Mouse (Mus musculus) adrenal gland, postnatal 25 days (tissue): ENCODE measurements around the gene Gpr141. TPM values are rescaled to one million over a fixed set of nuclear protein-coding genes. Genes with fewer than 3 reads are reported as not detected.
"Not testable (repeated sequence)": the region's sequence is repeated elsewhere in the genome, so short reads cannot be mapped to it uniquely, and the experiment has no call there.

Experiments used
- DNase-seq: peaks from one replicate; pipeline ENCODE4 v3.0.0; 2021; ENCODE audit warnings: mixed read lengths
- long read RNA-seq: library from polyadenylated mRNA; stranded (forward); transcript quantifications from one replicate; pipeline ENCODE4 v2.0.0, GENCODE M21; 2021
- total RNA-seq: library from RNA; stranded (reverse); gene quantifications from 2 replicates; pipeline ENCODE4 v1.2.3, GENCODE M21; 2021

Gene Gpr141
- total RNA-seq, result 0.24 TPM in 1 of 2 replicates, not detected in the other
- long read RNA-seq, result 0 reads

- no peak for DNase-seq
Observed at GRCm38 (mm10) chr13:19824071-19824470, at the start of gene Gpr141. Gpr141 (minus strand) TSS chr13:19824257.

GRCm38 (mm10) chr13:19864241-19864640 is 40.2 kb upstream of the Gpr141 start:
- no peak for DNase-seq

GRCm38 (mm10) chr13:19854629-19855333 is 30.7 kb upstream of the Gpr141 start:
- DNase-seq, result no peak

GRCm38 (mm10) chr13:19854049-19854448 is 30.0 kb upstream of the Gpr141 start:
- DNase-seq, result no peak

GRCm38 (mm10) chr13:19843448-19843847 is 19.4 kb upstream of the Gpr141 start:
- no peak for DNase-seq

GRCm38 (mm10) chr13:19842707-19843106 is 18.6 kb upstream of the Gpr141 start:
- no peak for DNase-seq

- no peak for DNase-seq
Observed at GRCm38 (mm10) chr13:19841615-19842014, 17.6 kb upstream of the Gpr141 start.

- no peak for DNase-seq
Observed at GRCm38 (mm10) chr13:19840206-19840605, 16.1 kb upstream of the Gpr141 start.

- no peak for DNase-seq
Observed at GRCm38 (mm10) chr13:19830560-19830959, 6.5 kb upstream of the Gpr141 start.

- DNase-seq, result no peak
Observed at GRCm38 (mm10) chr13:19828095-19828494, 4.0 kb upstream of the Gpr141 start.

GRCm38 (mm10) chr13:19821639-19822038 is 2.4 kb downstream of the Gpr141 start:
- DNase-seq, result no peak

- no peak for DNase-seq
Observed at GRCm38 (mm10) chr13:19819926-19820325, 4.1 kb downstream of the Gpr141 start.

- no peak for DNase-seq
Observed at GRCm38 (mm10) chr13:19819243-19819642, 4.8 kb downstream of the Gpr141 start.

- no peak for DNase-seq
Observed at GRCm38 (mm10) chr13:19794942-19795341, 29.1 kb downstream of the Gpr141 start.

GRCm38 (mm10) chr13:19794486-19794885 is 29.6 kb downstream of the Gpr141 start:
- DNase-seq, result no peak

- DNase-seq, result no peak
Observed at GRCm38 (mm10) chr13:19793761-19794160, 30.3 kb downstream of the Gpr141 start.

- not testable (repeated sequence) for DNase-seq
Observed at GRCm38 (mm10) chr13:19787946-19788345, 36.1 kb downstream of the Gpr141 start.

GRCm38 (mm10) chr13:19770163-19770562 is 53.9 kb downstream of the Gpr141 start:
- no peak for DNase-seq

- no peak for DNase-seq
Observed at GRCm38 (mm10) chr13:19767202-19767601, 56.9 kb downstream of the Gpr141 start.

- DNase-seq, result no peak
Observed at GRCm38 (mm10) chr13:19764276-19764675, 59.8 kb downstream of the Gpr141 start.

- no peak for DNase-seq
Observed at GRCm38 (mm10) chr13:19763211-19763610, 60.8 kb downstream of the Gpr141 start.

GRCm38 (mm10) chr13:19745741-19746140 is 78.3 kb downstream of the Gpr141 start:
- DNase-seq, result no peak

- no peak for DNase-seq
Observed at GRCm38 (mm10) chr13:19744536-19744935, 79.5 kb downstream of the Gpr141 start.

GRCm38 (mm10) chr13:19734597-19734996 is 89.5 kb downstream of the Gpr141 start:
- no peak for DNase-seq
